Mouse (Mus musculus) left cerebral cortex, adult 2 months (tissue): ENCODE results near the gene Olfr287. TPM values are rescaled to one million over a fixed set of nuclear protein-coding genes. Genes with fewer than 3 reads are reported as not detected.
A peak's percentile ranks its signal among the peaks of the same experiment; 100 is the strongest.

Experiments used
- DNase-seq, 2 experiments: peaks; one replicate each; pipeline ENCODE4 v3.0.0; 2021 to 2022; ENCODE audit warnings: low spot score in 2 of 2, mixed read lengths in 1 of 2; ENCODE audit errors: extremely low spot score in 1 of 2
- H3K27ac ChIP-seq: fragments of 200-600 bp; 2 replicates; pipeline ENCODE4 v1.8.1; 2022
- H3K4me3 ChIP-seq: fragments of 200-600 bp; 2 replicates; pipeline ENCODE4 v1.8.1; 2022
- CTCF ChIP-seq: fragments of 200-600 bp; IDR thresholded peaks from 2 replicates; pipeline ENCODE4 v1.8.1; 2022; ENCODE audit warnings: antibody characterized with exemption, mild to moderate bottlenecking, moderate library complexity
- intact Hi-C: fragments of 180-260 bp; cut with DNase I; formaldehyde crosslinking; loops from one replicate; pipeline ENCODE4 v1.15.1; 2025
- total RNA-seq, 2 experiments: library from RNA; stranded (reverse); gene quantifications; 2 replicates each; pipeline ENCODE4 v1.2.3; 2021

Olfr287 gene
- total RNA-seq, 2 experiments from 2014 or later, result 4.7 to 5.3 TPM

- Histone ChIP-seq H3K27ac (peak overlapping the region; percentile 94), H3K4me3 (peak overlapping the region; percentile 83)
- no peak for TF ChIP-seq CTCF
- DNase-seq, result peak; percentile 91
- intact Hi-C loops, result loop anchor here (2.0 to 10.0 kb wide), 2 partner anchors 19 to 313 kb away; no protein-coding TSS in a partner anchor
These were observed 52.9 kb downstream of the Olfr287 start for GRCm38 (mm10) chr15:98167645-98168621.

- TF ChIP-seq CTCF, result no peak
- H3K27ac ChIP-seq, result peak within 1 kb of the TSS; percentile 94
- H3K4me3 ChIP-seq, result peak within 1 kb of the TSS; percentile 83
- intact Hi-C loops, result loop anchor here (2.0 to 10.0 kb wide), 2 partner anchors 18 to 312 kb away; no protein-coding TSS in a partner anchor
- no peak for DNase-seq
These were observed 53.8 kb downstream of the Olfr287 start, which contains the start of gene Ccdc184 for GRCm38 (mm10) chr15:98166963-98167644. Gene Ccdc184 (plus strand): TSS chr15:98167158.

DNA sequence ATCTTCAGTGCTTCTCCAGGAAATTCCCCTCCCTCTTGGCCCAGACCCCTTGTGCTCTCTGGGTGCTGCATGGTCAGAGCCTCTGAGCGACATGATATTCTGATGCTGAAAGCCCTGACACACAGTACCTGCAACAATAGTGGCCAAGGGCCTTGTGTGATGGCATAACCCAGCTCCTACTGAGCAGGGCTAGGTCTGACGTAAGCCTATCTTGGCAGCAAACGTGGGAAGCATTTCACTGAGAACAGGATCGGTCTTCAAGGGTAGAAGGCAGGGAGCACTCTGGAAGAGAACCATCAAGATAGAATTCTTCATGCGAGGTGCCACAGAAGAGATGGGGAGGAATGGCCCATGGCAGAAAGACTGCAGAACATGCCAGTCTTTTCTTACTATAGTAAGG is 55.3 kb downstream of the Olfr287 start, which contains the start of gene Asb8:
Gene Asb8, minus strand, starts transcription at position 101 of the 400 bp plus-strand sequence.
- Histone ChIP-seq H3K4me3 (no peak within 1 kb of the TSS), H3K27ac (no peak within 1 kb of the TSS)
- DNase-seq, result no peak
- intact Hi-C loops, result loop anchor here (10.0 kb wide), 1 partner anchor 311 kb away; no protein-coding TSS in a partner anchor
- TF ChIP-seq CTCF, result no peak

- H3K27ac ChIP-seq, result no peak overlapping the region
- DNase-seq, result no peak
- no peak overlapping the region for H3K4me3 ChIP-seq
- no peak for TF ChIP-seq CTCF
- intact Hi-C loops, result loop anchor here (10.0 kb wide), 1 partner anchor 308 kb away; no protein-coding TSS in a partner anchor
These were observed 58.3 kb downstream of the Olfr287 start for GRCm38 (mm10) chr15:98162561-98162960.

GRCm38 (mm10) chr15:98161026-98161805 is 59.6 kb downstream of the Olfr287 start:
- no peak for DNase-seq

GRCm38 (mm10) chr15:98157253-98157652 is 63.6 kb downstream of the Olfr287 start:
- Histone ChIP-seq H3K4me3 (no peak overlapping the region), H3K27ac (no peak overlapping the region)
- DNase-seq, result no peak
- no peak for TF ChIP-seq CTCF
- intact Hi-C loops, result no loop called here

More at GRCm38 (mm10) chr15:98161026-98161805, 59.6 kb downstream of the Olfr287 start:
- Histone ChIP-seq H3K27ac (no peak overlapping the region), H3K4me3 (no peak overlapping the region)
- intact Hi-C loops, result loop anchor here (10.0 kb wide), 1 partner anchor 306 kb away; no protein-coding TSS in a partner anchor
- no peak for TF ChIP-seq CTCF

Other genes with a start within 250 kb of the Olfr287 start
- under 1 TPM; 0.61 to 0.63 TPM for gene Col2a1, start 216.4 kb downstream of the Olfr287 start, total RNA-seq
- 100 to 1,000 TPM; 379 to 387 TPM for gene Pfkm, start 128.5 kb downstream of the Olfr287 start, total RNA-seq
- gene Senp1, start 127.3 kb downstream of the Olfr287 start, total RNA-seq, result 10 to 100 TPM; 13.6 to 15.6 TPM
- gene Asb8, start 55.4 kb downstream of the Olfr287 start, total RNA-seq, result 10 to 100 TPM; 46.2 to 51.8 TPM
- 10 to 100 TPM; 20.6 to 21.8 TPM for gene Ccdc184, start 53.9 kb downstream of the Olfr287 start, total RNA-seq
- gene Olfr288, start 25.5 kb downstream of the Olfr287 start, total RNA-seq, result not detected
- gene Gm44579, start 79 bp downstream of the Olfr287 start, total RNA-seq, result under 1 TPM in 1 of 2 experiments, not detected in 1; 0.32 TPM
- not detected for gene Olfr286, start 13.4 kb upstream of the Olfr287 start, total RNA-seq
- not detected for gene H1fnt, start 36.2 kb upstream of the Olfr287 start, total RNA-seq
- gene Zfp641, start 75.1 kb upstream of the Olfr287 start, total RNA-seq, result 1 to 10 TPM; 6.6 to 8.0 TPM
- not detected for gene Olfr285, start 96.3 kb upstream of the Olfr287 start, total RNA-seq
- not detected for gene Olfr284, start 119.9 kb upstream of the Olfr287 start, total RNA-seq
- not detected for gene Olfr283, start 159.9 kb upstream of the Olfr287 start, total RNA-seq
- gene Olfr282, start 210.2 kb upstream of the Olfr287 start, total RNA-seq, result not detected
- not detected for gene Olfr281, start 231.5 kb upstream of the Olfr287 start, total RNA-seq
- not detected for gene OR5BS1P, start 248.8 kb upstream of the Olfr287 start, total RNA-seq